Mouse (Mus musculus) heart, adult 9 months (tissue): ENCODE data around the gene Acap1.
"Not testable (repeated sequence)": the region's sequence is repeated elsewhere in the genome, so short reads cannot be mapped to it uniquely, and the experiment has no call there.

Source experiments
- DNase-seq, 2 experiments: peaks; one replicate each; pipeline ENCODE4 v3.0.0; 2022; ENCODE audit warnings: low spot score in 2 of 2

Acap1 gene

GRCm38 (mm10) chr11:69895291-69895690 is at the start of gene Acap1:
Gene Acap1 (minus strand): TSS chr11:69895539.
- DNase-seq, result no peak

DNA sequence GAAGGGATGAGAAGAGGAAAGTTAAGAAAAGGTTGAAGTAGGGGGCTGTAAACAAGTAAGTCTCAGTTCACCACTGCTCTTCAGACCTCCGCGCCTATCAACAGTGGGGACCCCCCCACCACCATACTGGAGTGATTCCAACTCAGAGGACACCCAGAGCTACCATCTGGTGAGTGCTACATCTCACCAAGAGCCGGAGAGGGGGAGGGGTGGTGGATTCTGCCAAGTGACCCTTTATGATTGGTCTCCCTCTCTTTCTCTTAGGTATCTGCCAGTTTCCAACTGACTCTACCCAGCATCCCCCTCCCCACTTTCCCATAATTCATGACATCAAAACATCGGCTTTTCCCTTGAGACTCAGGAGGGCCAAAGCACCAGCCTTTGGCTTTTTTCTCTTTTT is 45.6 kb upstream of the Acap1 start:
- no peak for DNase-seq

- no peak for DNase-seq
Measured at GRCm38 (mm10) chr11:69939731-69940130, 44.4 kb upstream of the Acap1 start.

DNA sequence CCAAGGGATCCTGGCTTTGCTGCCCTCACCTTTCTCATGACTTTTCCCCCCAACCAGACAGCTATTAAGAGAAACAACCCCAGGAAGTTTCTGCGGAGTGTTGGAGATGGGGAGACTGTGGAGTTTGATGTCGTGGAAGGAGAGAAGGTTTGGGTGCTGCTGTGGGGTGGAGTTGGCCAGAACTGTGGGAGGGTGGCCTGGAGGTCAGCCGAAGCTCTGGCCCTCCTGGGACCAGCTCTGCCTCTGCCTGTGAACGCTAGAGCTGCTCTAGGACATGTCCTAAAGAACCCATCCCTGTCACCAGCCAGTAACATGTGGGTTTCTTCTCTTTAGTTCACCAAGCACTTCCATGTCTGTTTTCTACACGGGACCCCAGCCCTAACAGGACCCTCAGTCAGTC is 43.8 kb upstream of the Acap1 start:
- no peak for DNase-seq

- DNase-seq, result no peak
Measured at GRCm38 (mm10) chr11:69938401-69938979, 43.2 kb upstream of the Acap1 start.

- DNase-seq, result no peak
Measured at GRCm38 (mm10) chr11:69937834-69938233, 42.5 kb upstream of the Acap1 start.

- peak; percentile 60 to 61 for DNase-seq
Measured at GRCm38 (mm10) chr11:69937385-69937784, 42.0 kb upstream of the Acap1 start.

- peak in 1 of 2 experiments; percentile 44 for DNase-seq
Measured at GRCm38 (mm10) chr11:69936714-69937347, 41.5 kb upstream of the Acap1 start.

DNA sequence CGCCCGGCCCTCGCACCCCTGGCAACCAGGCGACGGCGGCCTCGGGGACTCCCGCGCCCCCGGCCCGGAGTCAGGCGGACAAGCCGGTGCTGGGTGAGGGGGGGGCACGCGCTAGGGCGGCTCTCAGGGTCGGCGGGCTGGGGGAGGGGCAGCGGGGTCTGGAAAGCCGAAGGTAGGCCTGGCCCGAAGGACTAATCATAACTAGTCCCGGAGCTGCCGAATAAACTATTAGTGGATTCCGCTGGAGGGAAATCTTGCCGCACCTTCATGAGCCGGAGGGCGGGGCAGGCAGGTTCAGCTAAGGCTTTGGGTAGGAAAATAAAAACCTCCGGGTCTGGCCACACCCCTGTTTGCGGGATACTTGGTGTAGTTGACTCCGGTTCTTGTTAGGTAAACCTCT is 40.8 kb upstream of the Acap1 start:
- no peak for DNase-seq

GRCm38 (mm10) chr11:69935137-69935879 is 40.0 kb upstream of the Acap1 start, which contains the start of gene Ybx2:
Gene Ybx2 (plus strand): TSS chr11:69935796.
- peak; percentile 84 to 87 for DNase-seq

DNA sequence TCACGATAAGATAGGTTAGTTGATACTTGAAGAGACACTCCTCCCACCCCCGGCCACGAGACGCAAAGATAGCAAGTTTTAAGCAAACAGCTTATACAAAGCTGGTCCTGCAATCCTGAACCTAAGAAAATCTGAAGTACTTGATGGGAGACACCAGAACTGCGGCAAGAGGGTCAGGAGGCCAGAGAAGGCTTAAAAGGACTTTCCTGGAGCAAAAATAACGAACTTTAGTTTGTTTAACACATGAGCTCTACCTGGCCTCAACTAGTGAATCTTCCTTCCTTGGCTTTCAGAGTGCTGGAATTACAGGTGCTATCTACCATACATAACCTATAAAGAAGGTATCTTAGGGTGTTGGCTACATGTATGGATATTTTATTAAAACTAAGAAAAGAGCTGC is 39.3 kb upstream of the Acap1 start:
- DNase-seq, result no peak

DNA sequence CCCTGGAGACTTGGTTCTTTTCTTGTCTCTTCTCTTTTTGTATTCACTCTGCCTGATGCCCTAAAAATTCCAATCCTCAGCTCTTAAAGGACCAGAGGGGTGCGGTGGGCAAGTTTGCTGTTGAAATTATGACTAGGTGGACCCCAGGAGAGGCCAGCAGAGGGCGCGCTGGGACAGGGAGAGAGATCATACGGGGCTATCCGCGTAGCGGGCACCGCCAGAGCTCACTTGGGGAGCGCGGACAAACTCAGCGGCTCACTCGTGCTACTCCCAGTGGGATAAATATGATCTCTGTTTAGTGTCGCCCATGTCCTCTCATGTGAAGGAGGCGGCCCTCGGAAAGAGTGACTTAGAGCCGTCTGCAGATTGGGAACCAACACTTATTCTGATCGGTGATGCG is 38.8 kb upstream of the Acap1 start:
- DNase-seq, result peak; percentile 82 to 87

GRCm38 (mm10) chr11:69933066-69933465 is 37.7 kb upstream of the Acap1 start:
- no peak for DNase-seq

DNA sequence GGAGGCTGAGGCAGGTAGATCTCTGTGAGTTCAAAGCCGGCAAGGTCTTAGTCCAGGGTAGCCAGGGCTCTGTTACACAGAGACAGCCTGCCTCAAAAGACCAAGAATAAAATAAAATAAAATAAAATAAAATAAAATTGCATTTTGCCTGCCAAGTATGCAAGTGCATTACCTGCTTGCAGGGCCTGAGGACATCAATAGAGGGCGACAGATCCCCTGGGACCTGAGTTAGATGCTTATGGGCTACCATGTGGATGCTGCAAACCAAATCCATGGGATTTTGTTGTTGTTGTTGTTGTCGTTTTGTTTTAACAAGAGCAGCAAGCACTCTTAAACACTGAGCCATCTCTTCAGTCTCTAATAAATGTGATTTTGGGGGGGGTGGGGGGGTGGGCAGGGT is 36.9 kb upstream of the Acap1 start:
- DNase-seq, result no peak

DNA sequence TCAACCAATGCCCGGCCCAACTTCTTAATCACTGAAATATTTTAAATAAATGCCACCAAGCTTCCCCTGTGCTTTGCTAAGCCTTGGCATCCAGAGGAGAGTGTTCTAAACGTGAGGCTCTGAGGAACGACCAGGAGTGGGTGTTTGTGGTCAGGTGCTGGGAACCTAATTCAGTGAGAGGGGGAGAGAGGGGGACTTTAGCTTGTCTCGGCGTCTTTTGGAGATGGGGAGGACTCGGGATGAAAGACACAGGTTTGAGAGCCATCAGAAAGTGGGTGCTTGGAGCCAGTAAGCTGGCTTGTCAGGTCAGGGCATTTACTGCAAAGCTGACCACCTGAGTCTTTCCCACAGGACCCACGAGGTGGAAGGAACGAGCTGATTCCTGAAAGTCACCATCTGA is 36.4 kb upstream of the Acap1 start:
- no peak for DNase-seq

- no peak for DNase-seq
Measured at GRCm38 (mm10) chr11:69930967-69931537, 35.7 kb upstream of the Acap1 start.

GRCm38 (mm10) chr11:69930176-69930575 is 34.8 kb upstream of the Acap1 start:
- DNase-seq, result not testable (repeated sequence)

DNA sequence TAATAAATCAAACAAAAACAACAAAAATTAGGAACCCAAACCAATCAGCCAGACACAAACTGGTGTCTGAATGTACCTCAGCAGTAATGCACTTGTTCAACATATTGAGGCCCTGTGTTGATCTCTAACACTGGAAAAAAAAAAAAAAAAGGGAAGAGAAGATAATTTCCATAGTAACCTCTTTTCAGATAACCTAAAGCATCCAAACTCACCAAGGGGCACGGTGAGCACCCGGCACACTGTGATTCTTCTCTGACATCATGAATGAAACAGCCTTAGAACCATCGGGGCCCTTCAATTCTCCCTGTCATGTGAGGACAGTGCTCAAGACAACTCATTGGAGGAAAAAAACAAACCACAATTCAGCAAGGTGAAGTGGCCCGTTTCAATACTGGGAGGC is 34.4 kb upstream of the Acap1 start:
- no peak for DNase-seq

DNA sequence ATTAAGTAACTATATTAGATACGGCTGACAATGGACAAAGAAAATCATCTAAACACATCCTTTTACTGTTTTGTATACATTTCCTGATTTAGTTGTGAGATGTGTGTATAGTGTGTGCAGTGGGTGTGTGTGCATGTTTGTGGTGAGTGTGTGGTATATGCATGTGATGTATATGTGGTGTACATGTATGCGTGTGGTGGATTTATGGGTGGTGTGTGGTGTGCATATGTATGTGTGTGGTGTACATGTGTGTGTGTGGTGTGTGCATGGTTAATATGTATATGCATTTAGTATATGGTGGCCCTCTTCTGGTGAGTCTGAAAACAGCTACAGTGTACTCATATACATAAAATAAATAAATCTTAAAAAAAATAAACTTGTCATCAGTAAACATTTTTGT is 32.2 kb upstream of the Acap1 start:
- no peak for DNase-seq

DNA sequence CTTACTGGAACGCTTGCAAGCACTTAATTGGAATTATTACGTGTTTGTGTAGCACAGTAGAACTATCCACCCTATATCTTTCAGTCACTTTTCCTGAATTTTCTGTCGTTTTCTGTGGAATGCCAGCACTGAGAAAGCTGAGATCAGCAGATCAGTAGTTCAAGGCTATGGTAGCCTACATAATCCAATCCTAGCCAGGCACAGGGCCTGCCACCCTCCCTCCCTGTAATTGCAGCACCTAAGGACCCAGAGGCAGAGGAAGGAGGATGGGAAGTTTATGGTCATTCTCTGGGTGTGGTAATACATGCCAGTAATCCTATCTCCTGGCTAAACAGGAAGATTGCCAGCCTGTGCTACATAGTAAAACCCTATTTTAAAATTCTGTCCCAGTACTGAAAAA is 27.5 kb upstream of the Acap1 start:
- no peak for DNase-seq

DNA sequence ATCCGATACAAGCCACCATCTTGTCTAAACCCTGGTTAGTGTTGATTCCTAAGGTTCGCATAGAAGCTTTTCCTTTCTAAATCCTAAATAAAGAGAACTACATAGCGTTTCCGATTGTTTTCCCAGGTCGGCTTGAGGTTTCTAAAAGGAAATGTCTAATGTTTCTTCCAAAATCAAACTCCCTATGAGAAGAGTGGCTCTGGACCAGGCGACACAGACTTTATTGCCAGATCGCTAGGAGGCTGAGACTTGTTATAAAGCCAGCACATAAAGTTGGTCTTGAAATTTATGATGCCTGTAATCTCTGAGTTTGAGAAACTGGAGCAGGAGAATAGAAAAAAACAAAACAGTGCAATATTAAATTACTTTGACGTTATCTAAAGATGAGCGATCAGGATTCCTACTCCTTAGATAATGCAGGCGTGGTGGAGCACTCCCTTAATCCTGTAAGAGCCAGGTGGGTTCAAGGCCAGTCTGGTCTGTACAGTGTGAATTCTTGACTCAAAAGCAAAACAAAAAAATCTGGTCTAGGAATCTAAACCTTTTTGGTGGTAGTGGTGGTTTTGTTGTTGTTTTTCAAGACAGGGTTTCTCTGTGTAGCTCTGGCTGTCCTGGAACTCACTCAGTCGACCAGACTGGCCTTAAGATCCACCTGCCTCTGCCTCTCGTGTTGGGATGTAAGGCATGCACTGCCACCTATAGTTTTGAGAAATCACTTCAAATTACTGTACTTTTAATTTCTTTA is 26.8 kb upstream of the Acap1 start:
- DNase-seq, result no peak
